Mouse (Mus musculus) gastrocnemius, postnatal 10 days (tissue): ENCODE results near the gene Tigit. TPM values are rescaled to one million over a fixed set of nuclear protein-coding genes. Genes with fewer than 3 reads are reported as not detected.

Source experiments
- DNase-seq: peaks from one replicate; pipeline ENCODE4 v3.0.0; 2021; ENCODE audit warnings: mixed read lengths
- total RNA-seq, 2 experiments: library from RNA; stranded (reverse); gene quantifications; 2 replicates each; pipeline ENCODE4 v1.2.3; 2021

Gene Tigit
- total RNA-seq, 2 experiments from 2014 or later, result not detected

DNA sequence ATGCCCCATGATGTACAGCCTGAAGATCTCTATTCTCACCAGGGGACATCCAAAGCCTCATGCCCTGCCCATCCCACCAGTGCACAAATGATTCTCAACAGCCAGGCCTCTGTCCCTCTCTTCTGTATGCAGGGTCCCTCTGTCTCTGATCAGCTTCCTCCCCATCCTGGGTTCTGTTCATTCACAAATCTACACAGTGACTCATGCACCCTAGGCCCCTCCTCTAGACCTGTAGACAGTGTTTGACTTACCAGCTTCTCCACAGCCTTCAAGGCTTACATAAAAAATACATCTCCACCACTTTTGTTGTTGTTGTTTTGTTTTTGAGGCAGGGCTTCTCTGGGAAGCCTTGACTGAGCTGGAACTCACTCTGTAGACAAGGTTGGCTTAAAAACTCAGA lies 915 bp upstream of the Tigit start:
- no peak for DNase-seq

DNA sequence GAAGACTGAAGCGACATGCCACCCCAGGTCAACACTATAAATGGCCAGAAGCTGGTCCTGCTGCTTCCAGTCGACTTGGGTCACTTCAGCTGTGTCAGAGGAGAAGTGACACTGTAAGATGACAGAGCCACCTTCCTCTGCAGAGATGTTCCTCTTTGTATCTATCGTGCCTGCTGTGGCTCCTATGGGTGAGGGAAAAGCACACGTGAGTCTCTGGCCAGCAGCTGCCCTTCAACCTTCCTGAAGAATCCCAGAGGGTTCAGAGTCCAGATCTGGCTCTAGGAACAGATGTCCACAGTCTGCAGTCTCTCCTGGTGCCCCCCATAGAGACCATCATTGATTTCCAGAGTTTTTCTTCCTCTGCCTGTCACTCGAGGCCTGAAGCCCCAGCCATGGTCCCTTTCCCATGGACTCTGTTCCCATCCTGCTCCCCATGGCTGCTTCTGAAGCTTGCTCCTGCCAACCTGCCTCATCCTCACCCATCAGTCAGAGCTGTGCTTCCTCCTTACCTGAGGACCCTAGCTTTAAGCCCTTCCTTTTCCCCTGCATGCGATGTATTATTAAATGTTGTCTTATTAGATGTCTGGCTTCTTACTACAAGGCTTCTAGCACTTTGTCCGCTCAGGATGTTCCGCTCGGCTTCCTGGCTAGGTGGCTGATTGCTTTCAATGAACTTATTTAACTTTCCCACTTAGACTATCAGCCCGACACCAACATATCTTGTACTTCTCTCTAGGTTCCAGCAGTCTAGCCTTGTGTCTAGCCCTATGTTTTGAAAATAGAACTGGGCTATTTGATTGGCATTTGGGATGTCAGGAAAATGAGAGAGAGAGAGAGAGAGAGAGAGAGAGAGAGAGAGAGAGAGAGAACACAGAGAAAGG lies 1.6 kb downstream of the Tigit start:
- no peak for DNase-seq

DNA sequence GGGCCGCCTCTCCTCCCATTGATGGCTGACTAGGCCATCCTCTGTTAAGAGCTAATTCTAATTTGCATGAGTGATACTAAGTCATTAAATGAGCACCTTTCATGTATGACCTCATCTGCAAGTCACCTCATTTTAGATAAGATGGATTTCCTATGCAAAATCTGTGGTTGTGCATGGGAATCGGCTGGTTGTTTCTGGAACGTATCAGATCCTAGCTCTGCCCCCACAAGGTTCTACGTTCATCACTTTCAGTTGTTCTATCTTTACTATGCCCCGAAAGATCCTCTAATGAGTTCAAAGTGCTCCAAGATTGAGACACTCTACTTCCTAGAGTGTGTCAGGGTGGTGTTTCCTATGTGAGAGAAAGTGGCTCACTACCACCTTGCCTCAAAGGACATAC lies 2.4 kb downstream of the Tigit start:
- DNase-seq, result no peak

DNA sequence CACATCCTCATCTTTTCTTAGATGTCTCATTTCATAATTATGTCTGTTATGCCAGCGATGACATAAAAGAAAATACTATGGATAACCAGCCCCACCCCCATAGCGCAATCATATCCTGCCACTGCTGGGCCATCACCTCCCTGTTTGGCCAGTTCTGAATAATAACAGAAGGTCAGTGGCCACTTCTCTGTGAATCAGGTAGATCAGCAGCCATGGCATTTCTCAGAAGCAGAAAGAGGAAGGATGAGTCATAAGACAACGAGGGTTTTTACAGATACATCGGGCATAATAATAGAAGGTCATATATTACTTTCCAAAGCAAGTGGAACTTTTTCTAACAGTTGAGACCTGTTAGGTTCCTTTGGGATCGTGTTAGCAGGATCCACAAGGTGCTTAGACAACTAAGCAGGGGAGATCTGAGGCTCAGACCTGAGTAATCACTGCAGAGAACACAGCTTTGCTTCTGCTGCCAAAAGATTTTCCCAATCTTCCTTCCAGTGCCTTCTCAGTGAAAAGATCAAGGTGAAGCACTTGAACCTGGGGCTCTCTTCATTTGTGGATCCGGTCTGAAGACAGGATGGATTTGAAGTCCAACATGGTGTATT lies 8.7 kb downstream of the Tigit start:
- no peak for DNase-seq

DNA sequence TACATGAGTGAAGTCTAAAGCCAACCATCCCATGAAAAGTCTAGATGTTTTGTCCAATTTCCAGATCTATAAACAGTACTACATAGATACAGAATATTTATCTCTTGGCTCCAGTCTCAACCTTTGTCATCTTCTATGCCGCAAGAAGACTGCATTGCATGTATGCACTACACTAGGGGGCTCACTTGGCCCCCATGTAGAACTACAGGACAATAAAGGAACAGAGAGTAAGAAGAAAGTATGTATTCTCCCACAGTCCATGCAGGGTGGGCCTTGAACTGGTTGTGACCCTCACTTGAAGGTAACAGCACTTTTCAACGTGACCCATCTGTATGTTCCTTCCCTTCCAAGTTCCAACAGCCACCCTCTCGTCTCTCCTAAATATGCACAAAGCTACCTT lies 9.7 kb downstream of the Tigit start:
- no peak for DNase-seq

DNA sequence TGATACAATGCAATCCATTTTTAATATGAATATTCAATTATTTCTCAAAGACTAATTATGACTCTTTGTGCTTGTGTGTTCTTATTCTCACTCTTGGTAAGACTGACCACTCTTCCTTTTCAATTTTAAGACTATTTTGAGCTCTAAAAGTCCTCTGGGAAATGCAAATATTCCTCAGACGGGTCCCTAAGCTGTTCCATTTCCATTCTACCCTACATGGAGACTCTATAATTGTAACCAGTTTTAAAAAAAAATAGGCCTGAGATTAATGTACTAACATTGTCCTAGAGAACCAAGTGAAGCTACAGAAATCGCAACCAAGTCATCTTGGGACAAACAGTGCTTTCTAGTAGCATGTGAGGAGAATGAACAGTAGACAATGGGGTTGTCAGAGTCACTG lies 10.7 kb downstream of the Tigit start:
- no peak for DNase-seq

DNA sequence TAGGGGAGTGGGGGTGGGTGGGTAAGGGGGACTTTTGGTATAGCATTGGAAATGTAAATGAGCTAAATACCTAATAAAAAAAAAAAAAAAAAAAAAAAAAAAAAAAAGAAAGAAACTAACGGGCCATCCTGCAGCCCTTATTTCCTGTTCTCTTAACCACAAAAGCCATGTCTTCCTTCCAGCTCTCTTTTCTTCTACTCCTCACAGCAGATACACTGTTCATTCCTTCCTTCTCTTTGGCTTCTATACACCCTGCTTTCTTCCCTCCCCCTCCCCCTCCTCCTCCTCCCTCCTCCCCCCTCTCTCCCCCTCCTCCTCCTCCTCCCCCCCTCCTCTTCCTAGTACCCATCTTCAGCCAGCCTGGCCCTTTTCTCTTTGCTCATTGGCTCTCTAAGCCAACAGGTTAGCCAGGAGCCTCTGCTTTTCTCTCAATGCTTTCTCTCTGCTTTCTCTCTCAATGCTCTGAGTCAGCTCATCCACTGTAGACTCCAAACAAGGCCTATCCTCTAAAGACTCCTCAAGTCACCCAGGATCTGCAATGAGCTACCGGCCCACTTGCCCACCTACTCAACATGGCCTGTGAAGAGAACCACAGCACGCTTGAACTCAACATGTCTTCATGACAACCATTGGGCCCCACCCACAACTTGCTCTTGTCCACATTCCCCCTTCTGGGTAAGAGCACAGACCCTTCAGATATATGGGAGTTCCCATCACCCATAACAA lies 13.4 kb downstream of the Tigit start:
- no peak for DNase-seq

DNA sequence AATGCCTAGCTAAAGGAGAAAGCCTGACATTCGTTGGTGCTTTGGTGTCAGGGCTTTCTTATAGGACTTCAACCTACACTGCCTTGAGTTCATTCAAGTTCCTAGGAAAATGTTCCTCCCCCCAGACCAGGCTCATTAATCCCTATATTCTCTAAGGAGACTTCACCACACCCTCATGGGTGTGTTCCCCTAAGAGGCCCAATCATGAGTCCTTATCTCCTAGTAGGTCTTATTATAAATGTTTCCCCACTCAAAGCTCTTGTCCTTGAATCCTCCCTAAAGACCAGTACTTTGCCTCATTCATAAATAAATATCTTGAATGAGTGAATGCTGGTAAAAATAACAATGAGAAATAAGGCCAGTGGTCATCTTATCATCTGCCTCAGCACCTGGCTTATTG lies 16.3 kb downstream of the Tigit start:
- DNase-seq, result no peak

DNA sequence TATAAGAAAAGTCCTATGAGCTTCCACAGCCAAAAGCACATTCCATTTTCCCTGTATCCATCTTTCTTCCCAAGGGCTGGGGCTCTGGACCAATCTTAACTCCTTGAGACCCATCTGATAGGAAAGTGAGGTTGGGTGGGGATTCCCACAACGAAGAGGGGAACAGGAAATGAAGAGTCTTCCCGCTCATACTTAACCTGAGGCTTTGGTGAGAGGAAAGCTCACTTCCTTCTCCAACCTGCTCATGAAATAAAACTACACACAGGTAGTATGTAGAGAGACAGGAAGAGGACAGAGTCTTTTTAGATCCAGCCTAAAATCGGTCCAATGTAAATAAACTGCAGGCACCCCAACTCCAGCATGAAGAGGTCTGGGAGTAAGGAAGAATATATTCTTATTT lies 17.0 kb downstream of the Tigit start:
- no peak for DNase-seq

DNA sequence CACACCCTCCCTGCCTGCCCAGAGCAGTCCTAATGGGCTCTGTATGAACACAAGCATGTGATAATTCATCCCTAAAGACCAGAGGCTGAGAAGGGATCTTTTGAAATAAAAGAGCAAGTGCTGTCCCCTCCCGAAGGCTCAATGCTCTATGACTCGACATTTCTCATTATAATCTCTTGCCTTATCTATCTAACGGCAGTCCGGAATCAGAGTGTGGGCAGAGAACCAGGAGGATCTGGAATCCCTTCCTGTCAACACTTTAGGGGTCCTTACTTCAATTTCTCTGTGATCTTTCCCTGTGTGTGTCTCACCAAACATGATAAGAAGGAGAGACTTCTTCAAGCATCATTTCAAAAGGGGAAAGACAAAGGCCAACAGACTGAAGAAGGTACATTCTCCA lies 18.1 kb downstream of the Tigit start:
- no peak for DNase-seq

DNA sequence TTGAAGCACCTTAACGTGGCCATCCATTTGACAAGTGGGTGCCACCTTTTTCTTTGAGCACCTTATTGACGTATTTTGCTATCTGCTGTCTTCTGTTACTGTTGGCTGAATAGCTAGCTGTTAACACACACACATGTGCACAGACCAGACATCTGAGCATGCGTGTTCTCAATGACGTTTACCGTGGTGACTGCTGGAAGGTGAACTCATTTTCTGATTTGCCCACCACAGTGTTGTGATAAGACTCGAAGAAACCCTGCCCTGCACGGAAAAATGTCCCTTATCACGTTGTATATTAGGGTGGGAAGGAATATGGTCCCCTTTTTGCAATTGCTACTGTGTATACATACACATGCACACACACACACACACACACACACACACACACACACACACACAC lies 22.7 kb downstream of the Tigit start:
- no peak for DNase-seq

DNA sequence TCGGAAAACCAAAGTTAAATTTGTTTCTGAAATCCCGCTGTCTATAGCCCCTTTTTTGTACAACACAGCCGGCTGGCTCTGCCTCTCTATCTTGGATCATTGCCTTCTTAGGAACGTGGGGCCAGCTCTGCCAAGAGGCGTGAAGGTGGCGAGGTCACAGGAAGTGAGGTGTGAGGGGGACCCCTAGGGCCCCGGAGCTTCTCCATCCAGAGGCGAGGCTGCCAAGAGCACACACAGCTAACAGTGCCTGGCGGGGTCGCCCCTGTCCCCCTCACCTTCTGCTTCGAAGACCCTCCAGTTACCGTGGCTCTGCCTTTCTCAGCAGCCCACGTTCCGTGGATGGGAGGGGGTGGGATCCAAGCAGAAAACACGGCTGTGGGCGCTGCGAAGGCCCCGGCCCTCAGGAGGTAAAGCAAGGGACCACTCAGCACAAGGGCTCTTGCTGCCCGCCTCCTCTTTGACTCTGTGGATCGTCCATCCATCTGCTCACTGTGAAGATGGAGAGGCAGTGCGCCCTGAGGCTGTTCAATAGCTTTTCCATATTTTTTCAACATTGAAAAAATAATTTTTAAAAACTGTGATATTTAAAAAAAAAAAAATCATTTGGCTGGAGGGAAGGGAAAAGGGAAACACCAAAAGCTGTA lies 25.4 kb downstream of the Tigit start:
- peak; percentile 28 for DNase-seq

DNA sequence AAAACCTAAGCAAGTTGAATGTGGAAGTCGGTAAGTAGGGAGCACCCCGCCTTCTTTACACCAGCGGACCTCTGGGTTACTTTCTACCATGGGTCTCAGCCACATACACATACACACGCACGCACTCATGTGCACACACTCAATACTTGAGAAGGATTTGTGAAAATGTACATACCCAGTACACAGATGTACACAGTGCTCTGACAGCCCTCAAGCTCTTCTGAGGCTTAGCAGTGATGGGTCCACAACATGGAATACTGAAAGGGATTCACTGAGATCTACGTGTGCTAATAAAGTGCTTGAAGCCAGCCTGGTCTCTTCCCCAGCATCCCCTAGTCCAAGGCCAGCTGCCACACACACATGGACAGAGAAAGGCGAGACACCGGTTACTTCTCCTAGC lies 26.7 kb downstream of the Tigit start:
- no peak for DNase-seq

DNA sequence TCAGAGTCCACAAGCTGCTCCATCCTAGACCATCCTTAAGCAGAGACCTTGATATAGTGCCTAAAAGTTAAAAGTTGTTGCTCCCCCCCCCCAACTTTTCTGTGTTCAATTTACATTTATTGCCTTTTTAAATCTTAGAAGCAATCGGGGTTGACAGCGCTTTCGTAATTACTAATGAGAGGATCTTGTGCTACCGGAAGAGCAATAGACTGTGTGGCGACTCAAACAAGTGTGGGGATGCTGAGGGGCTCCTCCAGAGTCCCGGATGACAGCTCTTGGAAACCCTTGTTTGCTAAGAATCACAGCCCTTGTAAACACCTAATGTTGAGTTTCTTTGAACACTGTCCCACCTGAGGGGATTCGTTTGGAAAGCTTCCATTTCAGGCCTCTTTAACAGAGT lies 29.9 kb downstream of the Tigit start:
- no peak for DNase-seq

DNA sequence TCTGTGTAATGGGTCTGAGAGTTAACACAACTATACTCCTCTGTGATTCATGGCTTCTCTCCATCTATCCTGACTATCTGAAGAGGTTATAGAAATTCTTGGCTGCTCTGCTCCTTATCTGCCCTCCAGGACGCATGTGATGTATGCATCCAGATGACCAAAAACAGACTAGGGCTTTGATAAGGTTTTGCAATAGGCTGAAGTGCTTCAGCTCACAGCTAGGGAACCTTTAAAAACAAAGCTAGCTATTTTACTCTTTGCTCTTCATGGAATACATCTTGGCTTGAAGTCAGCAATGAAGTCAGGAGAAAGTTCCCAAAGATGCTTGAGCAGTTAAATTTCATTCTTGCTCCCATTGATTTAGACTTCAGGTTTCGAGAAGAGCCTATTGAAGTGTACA lies 32.2 kb downstream of the Tigit start:
- no peak for DNase-seq

DNA sequence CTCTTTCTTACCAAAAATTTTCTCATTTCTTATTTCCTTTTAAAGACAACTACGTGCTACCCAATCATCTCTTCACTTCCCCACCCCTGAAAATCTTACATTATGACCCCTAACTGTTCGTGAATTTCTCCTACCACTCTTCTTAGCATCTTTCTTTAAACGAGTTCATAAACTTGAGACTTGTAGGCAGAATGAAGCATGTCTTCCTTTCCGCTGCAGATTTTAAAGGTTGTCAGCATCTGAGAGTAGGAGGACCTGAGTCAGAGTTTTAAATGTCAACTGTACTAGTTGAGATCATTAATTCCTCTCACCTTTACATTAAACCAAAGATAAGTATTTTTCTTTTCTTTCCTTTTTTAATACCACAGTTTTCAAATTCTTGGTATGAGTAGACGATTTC lies 35.3 kb downstream of the Tigit start:
- DNase-seq, result no peak

DNA sequence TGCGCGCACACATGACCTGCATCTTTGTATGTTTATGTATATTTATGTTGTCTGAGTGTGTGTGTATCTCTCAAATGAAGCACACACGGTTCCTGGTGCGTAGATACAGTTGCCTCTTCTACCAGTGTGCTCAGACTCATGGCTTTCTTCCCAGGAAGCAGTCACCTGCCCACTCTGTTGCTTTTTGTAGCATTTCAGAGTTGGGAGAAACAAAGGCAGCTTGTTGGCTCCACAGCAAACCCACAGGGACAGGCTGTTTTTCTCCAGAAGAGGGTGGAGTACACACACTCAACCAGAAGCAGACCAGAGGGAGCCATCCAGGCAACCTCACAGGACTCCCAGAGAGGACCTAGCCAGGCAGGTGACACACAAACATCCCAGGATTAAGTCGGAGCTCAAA lies 38.0 kb downstream of the Tigit start:
- no peak for DNase-seq

DNA sequence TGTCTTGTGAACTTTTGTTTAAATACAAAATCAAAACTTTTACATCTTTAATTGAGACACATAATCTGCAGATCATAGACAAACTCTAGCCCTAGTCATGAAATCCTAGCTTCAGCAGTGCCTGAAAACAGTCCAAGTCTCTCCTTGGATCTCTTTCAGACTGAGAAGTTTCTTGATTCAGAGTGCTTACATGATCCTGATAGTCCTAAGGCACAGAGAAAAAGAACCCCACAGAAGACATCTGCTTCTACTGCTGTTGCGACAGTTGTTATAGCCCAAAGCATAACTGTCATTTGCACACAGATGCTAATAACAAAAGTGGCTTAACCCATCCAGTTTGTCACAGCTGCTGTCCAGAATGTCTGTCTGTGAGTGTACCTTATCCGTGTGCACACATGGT lies 38.7 kb downstream of the Tigit start:
- no peak for DNase-seq

DNA sequence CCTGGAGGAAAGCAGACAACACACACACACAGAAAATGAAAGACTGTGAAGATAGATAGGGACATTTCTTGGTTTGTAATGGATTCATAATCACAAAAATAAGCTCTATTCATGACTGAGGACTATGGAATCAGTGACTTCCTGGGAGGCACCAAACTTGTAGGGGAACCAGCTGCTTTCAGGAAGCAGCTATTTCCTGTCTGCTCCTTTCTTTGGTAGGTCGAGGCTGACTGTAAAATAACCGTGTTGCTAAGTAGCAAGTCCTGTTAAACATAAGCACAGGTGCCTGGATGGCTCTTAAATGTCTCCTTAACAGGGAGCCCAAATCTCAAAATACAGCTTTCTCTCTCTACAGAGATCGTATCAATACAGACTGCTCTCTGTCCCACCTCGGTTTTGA lies 39.1 kb downstream of the Tigit start:
- no peak for DNase-seq

DNA sequence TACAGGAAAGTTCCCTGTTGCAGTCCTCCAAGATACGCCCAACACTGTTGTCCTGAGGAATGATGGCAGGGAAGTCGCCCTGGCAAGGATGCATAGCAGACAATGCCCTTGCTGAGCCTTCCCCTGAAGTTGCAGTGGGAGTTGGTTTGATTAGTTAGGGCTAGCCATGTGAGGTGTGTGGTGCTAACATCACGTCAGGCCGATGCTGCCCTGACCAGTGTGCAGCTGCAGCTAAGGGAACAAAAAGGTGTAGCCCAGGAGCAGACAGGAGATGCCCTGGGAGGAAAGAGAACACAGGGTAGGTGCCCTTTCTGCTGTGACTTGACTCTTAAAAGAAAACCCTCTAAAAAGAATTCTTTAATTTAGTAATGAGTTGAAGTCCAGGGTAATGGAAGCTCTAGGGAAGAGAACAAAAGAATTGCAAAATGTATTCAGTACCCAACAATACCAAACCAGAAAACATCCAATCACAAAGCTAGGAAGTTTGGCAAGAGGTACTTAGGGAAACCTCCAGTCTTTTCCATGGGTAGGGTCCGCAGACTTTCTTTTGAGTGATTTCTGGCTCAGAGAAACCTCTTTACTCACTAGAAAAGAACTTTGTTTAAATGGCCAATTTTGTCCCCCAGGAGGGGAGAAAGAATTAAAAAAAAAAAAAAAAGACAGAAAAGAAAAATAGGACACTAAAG lies 40.5 kb downstream of the Tigit start:
- no peak for DNase-seq

DNA sequence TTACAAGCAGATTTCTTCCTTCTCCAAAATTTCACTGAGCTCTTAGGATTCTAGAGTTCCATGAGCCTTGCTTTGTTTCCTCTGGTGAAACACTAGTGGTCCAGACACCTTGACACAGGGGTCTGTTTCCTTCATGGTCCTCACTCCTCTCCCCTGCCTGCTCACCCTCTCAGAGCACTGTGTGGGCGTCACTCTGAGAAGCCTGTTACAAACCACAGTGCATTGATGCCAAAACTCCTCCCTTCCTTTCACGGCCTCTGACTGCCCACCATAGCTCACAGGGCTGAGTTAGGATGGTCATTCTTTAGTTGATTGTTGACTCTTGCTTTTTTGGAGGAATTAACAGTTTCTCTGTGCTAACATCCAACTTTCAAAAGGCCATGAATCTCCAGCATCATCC lies 43.6 kb downstream of the Tigit start:
- DNase-seq, result no peak

DNA sequence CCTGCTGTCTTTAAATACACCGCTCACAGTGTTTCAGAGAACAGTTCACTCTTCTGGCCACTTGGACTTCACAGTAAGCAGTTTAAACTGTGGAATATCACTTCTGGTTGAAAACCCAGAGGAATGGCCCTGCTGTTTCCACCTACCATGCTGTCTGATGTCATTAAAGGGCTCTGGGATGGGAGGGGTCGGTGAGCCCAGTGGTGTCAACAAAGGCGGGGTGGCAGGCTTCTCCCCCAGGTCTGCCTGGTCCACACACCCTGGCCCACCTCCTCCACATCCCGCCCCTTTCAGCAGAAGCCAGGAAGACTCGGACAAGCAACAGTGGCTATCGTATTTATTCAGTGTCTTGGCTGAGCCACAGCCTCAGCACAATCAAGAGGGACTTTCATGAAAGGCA lies 44.7 kb downstream of the Tigit start:
- no peak for DNase-seq
